10 mouse cellular contexts compared by ENCODE assay signal in genomic region chr15:91018161-91018860, GRCm38 (mm10). TPM values are rescaled to one million over a fixed set of nuclear protein-coding genes. Genes with fewer than 3 reads are reported as not detected.
DNase-seq lines count a peak whose midpoint lies in the region; ATAC-seq and TF ChIP-seq lines count a peak whose summit lies in the region.
"Had no signal": no experiment of that assay in that cellular context is flagged by ENCODE, and none has a peak within 500 bp of the region (broad histone marks: within the 10 kb centered on the region; RNA-seq: fewer than 3 reads in every experiment).

No protein-coding gene starts in this region.

- H3K27me3 ChIP-seq in forebrain, embryonic 15.5 days = no peaks in the 10 kb centered on the region
- H3K27me3 ChIP-seq in kidney, adult 2 months (replicated peaks; ENCODE audit: control insufficient read depth, insufficient read depth, low read length) = no peaks in the 10 kb centered on the region
- H3K27me3 ChIP-seq: CH12.LX had no signal

- peak overlapping the region; percentile 69 for H3K4me2 ChIP-seq in forebrain, embryonic 15.5 days (replicated peaks)

- H3K4me1 ChIP-seq in forebrain, embryonic 15.5 days = peaks cover 59% of the 10 kb centered on the region
- peaks cover 8% of the 10 kb centered on the region; the same call in 1 of the 2 replicates for H3K4me1 ChIP-seq in kidney, adult 2 months (ENCODE audit: control insufficient read depth, insufficient read depth, low read length)

- 3% methylated on average over 9 of the region's 9 CpGs for WGBS in forebrain, embryonic 15.5 days
- WGBS in kidney, adult 2 months = 74% methylated on average over 9 of the region's 9 CpGs

- peak; percentile 89 for ATAC-seq in forebrain, embryonic 15.5 days (replicated peaks)

- no peak overlapping the region for H3K4me3 ChIP-seq in left cerebral cortex, adult 2 months
- peak overlapping the region; percentile 38 for H3K4me3 ChIP-seq in forebrain, embryonic 15.5 days
- H3K4me3 ChIP-seq in kidney, adult 2 months (ENCODE audit: insufficient read depth, low read depth, low read length) = no peak overlapping the region

- no peaks in the 10 kb centered on the region for H3K9me3 ChIP-seq in forebrain, embryonic 15.5 days

- intact Hi-C loops in left cerebral cortex, adult 2 months (cut with DNase I) = no loop called here
- intact Hi-C loops in left cerebral cortex, postnatal 36 days (cut with DNase I) = no loop called here
- intact Hi-C loops in left cerebral cortex, postnatal 25 days (cut with DNase I) = no loop called here

- peak overlapping the region; percentile 54; the same call in 1 of the 2 replicates for H3K9ac ChIP-seq in forebrain, embryonic 15.5 days (replicated peaks)

- TF ChIP-seq CTCF in left cerebral cortex, adult 2 months (IDR thresholded peaks at IDR 0.05) = no peak
- TF ChIP-seq CTCF in kidney, adult 2 months (conservative IDR thresholded peaks at IDR 0.05; ENCODE audit: insufficient read depth, insufficient read length, low read depth, low read length) = no peak

- H3K27ac ChIP-seq in left cerebral cortex, adult 2 months = 0 out of 2 replicates have a peak overlapping the region, but pooled peaks have one; percentile 32
- peak overlapping the region; percentile 97 for H3K27ac ChIP-seq in forebrain, embryonic 15.5 days (replicated peaks)
- H3K27ac ChIP-seq in kidney, adult 2 months (ENCODE audit: insufficient read depth, low read depth, low read length) = no peak overlapping the region

- H3K36me3 ChIP-seq in forebrain, embryonic 15.5 days = no peaks in the 10 kb centered on the region
- H3K36me3 ChIP-seq in kidney, adult 2 months (ENCODE audit: control insufficient read depth, insufficient read depth, low read length) = no peaks in the 10 kb centered on the region

- peak in 1 of 2 experiments; percentile 22 for DNase-seq in left cerebral cortex, adult 2 months (ENCODE audit: extremely low spot score in 1 of 2, low spot score in 2 of 2)
- DNase-seq in left cerebral cortex, postnatal 36 days (ENCODE audit: low spot score in 2 of 2) = no peak
- peak; percentile 28 to 57 for DNase-seq in left cerebral cortex, postnatal 25 days (ENCODE audit: low spot score in 2 of 2)
- DNase-seq in telencephalon, adult 2 months (ENCODE audit: low read depth, low spot score) = peak; percentile 41
- DNase-seq in ovary, postnatal 36 days (ENCODE audit: low spot score) = no peak
- DNase-seq in ovary, adult 18-20 months (ENCODE audit: low spot score) = no peak
- no peak for DNase-seq in kidney, adult 2 months
- DNase-seq: liver had no signal

- TF ChIP-seq POLR2A in kidney, adult 2 months (IDR thresholded peaks at IDR 0.05; ENCODE audit: low read depth, low read length) = no peak

RNA-seq across cellular contexts. Expression of gene Kif21a, which starts 31.4 kb away (rescaled TPM):
- 100 to 1,000 TPM; 138 to 144 TPM for total RNA-seq in left cerebral cortex, adult 2 months (2021)
- 100 to 1,000 TPM; 120 to 130 TPM for total RNA-seq in left cerebral cortex, postnatal 36 days (2021)
- 52.3 and 54.2 TPM in 2 replicates for polyA plus RNA-seq in forebrain, embryonic 15.5 days (2015; fragmentation: Nextera tagmentation; extraction: Ambion mirVana)
- 100 to 1,000 TPM; 113 to 119 TPM for total RNA-seq in left cerebral cortex, postnatal 25 days (2021)
- polyA plus RNA-seq in kidney, adult 2 months (2012; rRNA removed) = 18.5 and 24.2 TPM in 2 replicates
- total RNA-seq: CH12.LX had no signal

Comparison
In these comparisons a context has a peak if more than half of its experiments do, and no peak if none do; other contexts are left out.
1. DNase-seq: peak in left cerebral cortex, postnatal 25 days (2 of 2) and telencephalon, adult 2 months (single experiment); none in left cerebral cortex, postnatal 36 days (0 of 2), ovary, postnatal 36 days (single experiment), ovary, adult 18-20 months (single experiment) and kidney, adult 2 months (single experiment).